Mouse (Mus musculus): Measurements from ENCODE around the gene Pfkm.

The Pfkm gene

GRCm38 (mm10) chr15:98134666-98135065, 42.3 kb downstream of the Pfkm start:
- in situ Hi-C loops (cut with MboI; ENCODE audit: unreplicated experiment in 2 of 2) = no loop called here

- in situ Hi-C loops (cut with MboI; ENCODE audit: unreplicated experiment in 2 of 2) = no loop called here
Measured at GRCm38 (mm10) chr15:98135671-98136070, 43.3 kb downstream of the Pfkm start.

GRCm38 (mm10) chr15:98136871-98137270, 44.5 kb downstream of the Pfkm start:
- in situ Hi-C loops (cut with MboI; ENCODE audit: unreplicated experiment in 2 of 2) = no loop called here

- in situ Hi-C loops (cut with MboI; ENCODE audit: unreplicated experiment in 2 of 2) = no loop called here
Measured at GRCm38 (mm10) chr15:98139763-98140162, 47.4 kb downstream of the Pfkm start.

- in situ Hi-C loops (cut with MboI; ENCODE audit: unreplicated experiment in 2 of 2) = no loop called here
Measured at GRCm38 (mm10) chr15:98140809-98141208, 48.4 kb downstream of the Pfkm start.

GRCm38 (mm10) chr15:98142515-98142914, 50.1 kb downstream of the Pfkm start:
- in situ Hi-C loops (cut with MboI; ENCODE audit: unreplicated experiment in 2 of 2) = no loop called here

- in situ Hi-C loops (cut with MboI; ENCODE audit: unreplicated experiment in 2 of 2) = no loop called here
Measured at GRCm38 (mm10) chr15:98144861-98145507, 52.6 kb downstream of the Pfkm start.

- in situ Hi-C loops (cut with MboI; ENCODE audit: unreplicated experiment in 2 of 2) = no loop called here
Measured at GRCm38 (mm10) chr15:98145559-98146181, 53.3 kb downstream of the Pfkm start.

- in situ Hi-C loops (cut with MboI; ENCODE audit: unreplicated experiment in 2 of 2) = no loop called here
Measured at GRCm38 (mm10) chr15:98148356-98148755, 56.0 kb downstream of the Pfkm start.

- in situ Hi-C loops (cut with MboI; ENCODE audit: unreplicated experiment in 2 of 2) = no loop called here
Measured at GRCm38 (mm10) chr15:98149166-98149602, 56.8 kb downstream of the Pfkm start.

GRCm38 (mm10) chr15:98152916-98153315, 60.5 kb downstream of the Pfkm start:
- in situ Hi-C loops (cut with MboI; ENCODE audit: unreplicated experiment in 2 of 2) = loop anchor here (5.0 to 25.0 kb wide), 6 partner anchors 66 to 441 kb away; partner anchors contain the start of genes Tmem106c (in 2 of the 2) and Rpap3 (in 1 of the 2)

GRCm38 (mm10) chr15:98153625-98154024, 61.2 kb downstream of the Pfkm start:
- in situ Hi-C loops (cut with MboI; ENCODE audit: unreplicated experiment in 2 of 2) = loop anchor here (5.0 to 25.0 kb wide), 6 partner anchors 66 to 441 kb away; partner anchors contain the start of genes Tmem106c (in 2 of the 2) and Rpap3 (in 1 of the 2)

GRCm38 (mm10) chr15:98154146-98154545, 61.8 kb downstream of the Pfkm start:
- in situ Hi-C loops (cut with MboI; ENCODE audit: unreplicated experiment in 2 of 2) = loop anchor here (5.0 to 25.0 kb wide), 6 partner anchors 67 to 442 kb away; partner anchors contain the start of genes Tmem106c (in 2 of the 2) and Rpap3 (in 1 of the 2)

GRCm38 (mm10) chr15:98154631-98155030, 62.2 kb downstream of the Pfkm start:
- in situ Hi-C loops (cut with MboI; ENCODE audit: unreplicated experiment in 2 of 2) = loop anchor here (5.0 to 25.0 kb wide), 6 partner anchors 67 to 442 kb away; partner anchors contain the start of genes Tmem106c (in 2 of the 2) and Rpap3 (in 1 of the 2)

- in situ Hi-C loops (cut with MboI; ENCODE audit: unreplicated experiment in 2 of 2) = loop anchor here (10.0 to 25.0 kb wide), 4 partner anchors 193 to 443 kb away; partner anchors contain the start of genes Rpap3 (in 1 of the 2) and Tmem106c (in 1 of the 2)
Measured at GRCm38 (mm10) chr15:98155272-98155671, 62.9 kb downstream of the Pfkm start.

- in situ Hi-C loops (cut with MboI; ENCODE audit: unreplicated experiment in 2 of 2) = loop anchor here (10.0 to 25.0 kb wide), 4 partner anchors 194 to 444 kb away; partner anchors contain the start of genes Rpap3 (in 1 of the 2) and Tmem106c (in 1 of the 2)
Measured at GRCm38 (mm10) chr15:98155944-98156343, 63.6 kb downstream of the Pfkm start.

GRCm38 (mm10) chr15:98157253-98157652, 64.9 kb downstream of the Pfkm start:
- in situ Hi-C loops (cut with MboI; ENCODE audit: unreplicated experiment in 2 of 2) = loop anchor here (10.0 to 25.0 kb wide), 4 partner anchors 195 to 445 kb away; partner anchors contain the start of genes Rpap3 (in 1 of the 2) and Tmem106c (in 1 of the 2)

GRCm38 (mm10) chr15:98161026-98161805, 68.8 kb downstream of the Pfkm start:
- in situ Hi-C loops (cut with MboI; ENCODE audit: unreplicated experiment in 2 of 2) = loop anchor here (25.0 kb wide), 3 partner anchors 199 to 449 kb away; partner anchors contain the start of genes Rpap3 (in 1 of the 2) and Tmem106c (in 1 of the 2)

GRCm38 (mm10) chr15:98162561-98162960, 70.2 kb downstream of the Pfkm start:
- in situ Hi-C loops (cut with MboI; ENCODE audit: unreplicated experiment in 2 of 2) = loop anchor here (25.0 kb wide), 3 partner anchors 200 to 450 kb away; partner anchors contain the start of genes Rpap3 (in 1 of the 2) and Tmem106c (in 1 of the 2)

GRCm38 (mm10) chr15:98165525-98165924, 73.1 kb downstream of the Pfkm start, which contains the start of gene Asb8:
Asb8 (minus strand) TSS chr15:98165625.
- in situ Hi-C loops (cut with MboI; ENCODE audit: unreplicated experiment in 2 of 2) = loop anchor here (25.0 kb wide), 3 partner anchors 203 to 453 kb away; partner anchors contain the start of genes Rpap3 (in 1 of the 2) and Tmem106c (in 1 of the 2)

All from v-Abl transformed pro-B cells (cell line).